Mouse (Mus musculus) ES-E14 (cell line): ENCODE measurements around the gene Ston2. TPM values are rescaled to one million over a fixed set of nuclear protein-coding genes. Genes with fewer than 3 reads are reported as not detected.

Experiments
- DNase-seq: peaks from one replicate; pipeline ENCODE4 v3.0.0-alpha.2; 2013; ENCODE audit warnings: low read depth, low spot score
- H3K27ac ChIP-seq: 2 replicates; pipeline ENCODE4 v1.5.1; 2012; ENCODE audit warnings: low read depth, mild to moderate bottlenecking, low read length, moderate library complexity, mixed read lengths; ENCODE audit not compliant: poor library complexity, insufficient read depth, severe bottlenecking
- H3K36me3 ChIP-seq: 2 replicates; pipeline ENCODE4 v1.6.1; 2012; ENCODE audit warnings: mild to moderate bottlenecking, low read length, moderate library complexity, mixed read lengths; ENCODE audit not compliant: control insufficient read depth, poor library complexity, insufficient read depth, severe bottlenecking
- H3K4me1 ChIP-seq, 2 experiments: fragments of 150-350 bp in 1 of 2; sonication (generic) in 1 of 2; 2 replicates each; pipeline ENCODE4 v1.6.1; 2012; ENCODE audit warnings: low read length in 2 of 2, mild to moderate bottlenecking in 1 of 2, mixed read lengths in 1 of 2; ENCODE audit not compliant: control insufficient read depth in 2 of 2, insufficient read depth in 2 of 2, poor library complexity in 1 of 2
- H3K4me3 ChIP-seq, 2 experiments: fragments of 150-350 bp in 1 of 2; sonication (generic) in 1 of 2; 2 replicates each; pipeline ENCODE4 v1.5.1; 2012; ENCODE audit warnings: low read length in 2 of 2, low read depth in 1 of 2, mild to moderate bottlenecking in 1 of 2, mixed read lengths in 1 of 2; ENCODE audit not compliant: insufficient read depth in 1 of 2, poor library complexity in 1 of 2, severe bottlenecking in 1 of 2
- H3K9ac ChIP-seq: 2 replicates; pipeline ENCODE4 v1.6.1; 2012; ENCODE audit warnings: low read depth, mild to moderate bottlenecking, low read length, mixed read lengths; ENCODE audit not compliant: poor library complexity, insufficient read depth, severe bottlenecking
- H3K9me3 ChIP-seq: fragments of 150-350 bp; sonication (generic); 2 replicates; pipeline ENCODE4 v1.6.1; 2012; ENCODE audit warnings: low read depth, mild to moderate bottlenecking, low read length; ENCODE audit not compliant: control insufficient read depth, insufficient read depth
- CHD2 ChIP-seq: IDR thresholded peaks from 2 replicates; pipeline ENCODE4 v1.6.1; 2014; ENCODE audit warnings: mild to moderate bottlenecking, low read depth, low read length, inconsistent platforms
- HCFC1 ChIP-seq: IDR thresholded peaks from 2 replicates; pipeline ENCODE4 v1.6.1; 2012; ENCODE audit warnings: low read length, inconsistent platforms, borderline replicate concordance; ENCODE audit not compliant: insufficient read depth
- MAFK ChIP-seq: IDR thresholded peaks from 2 replicates; pipeline ENCODE4 v1.6.1; 2014; ENCODE audit warnings: mild to moderate bottlenecking, low read depth, low read length, inconsistent platforms; ENCODE audit not compliant: insufficient read depth
- ZC3H11A ChIP-seq: IDR thresholded peaks from 2 replicates; pipeline ENCODE4 v1.6.1; 2012; ENCODE audit warnings: low read depth, mild to moderate bottlenecking, inconsistent platforms, low read length, borderline replicate concordance
- ZNF384 ChIP-seq: IDR thresholded peaks from 2 replicates; pipeline ENCODE4 v1.6.1; 2012; ENCODE audit warnings: low read depth, low read length, inconsistent platforms
- in situ Hi-C, 2 experiments: fragments of 600-800 bp; cut with MboI; formaldehyde crosslinking; loops; one replicate each; pipeline ENCODE4 v1.15.1; 2025; ENCODE audit warnings: low sequenced_read_pairs in 2 of 2, inconsistent platforms in 1 of 2; ENCODE audit not compliant: unreplicated experiment in 2 of 2
- total RNA-seq: library from RNA; depleted of rRNA; stranded (reverse); fragments of 300-350 nt; gene quantifications from 2 replicates; pipeline ENCODE4 v1.2.3, GENCODE M21; 2012

The Ston2 gene
- total RNA-seq, 1 experiment, result 11.7 TPM

GRCm38 (mm10) chr12:91625013-91625412 is 163.2 kb downstream of the Ston2 start:
- no peaks in the 10 kb centered on the region for H3K4me1 ChIP-seq
- H3K27ac ChIP-seq, result no peak overlapping the region
- TF ChIP-seq ZNF384, result no peak
- TF ChIP-seq HCFC1, result no peak
- no peak for TF ChIP-seq CHD2
- no peak for TF ChIP-seq MAFK
- peak; percentile 61; the same call in 1 of the 2 replicates for TF ChIP-seq ZC3H11A
- DNase-seq, result no peak
- in situ Hi-C loops, result loop anchor here in 1 of 2 experiments (25.0 kb wide), 1 partner anchor 162 kb away; the partner anchor contains the start of gene Ston2
- no peak overlapping the region for H3K4me3 ChIP-seq
- no peak overlapping the region for H3K9ac ChIP-seq
- no peaks in the 10 kb centered on the region for H3K36me3 ChIP-seq
- no peaks in the 10 kb centered on the region for H3K9me3 ChIP-seq

GRCm38 (mm10) chr12:91609425-91609824 is 178.8 kb downstream of the Ston2 start:
- Histone ChIP-seq H3K9me3 (no peaks in the 10 kb centered on the region), H3K36me3 (no peaks in the 10 kb centered on the region), H3K4me3 (no peak overlapping the region), H3K9ac (no peak overlapping the region), H3K4me1 (peaks cover 6 to 19% of the 10 kb centered on the region in 2 experiments), H3K27ac (no peak overlapping the region)
- in situ Hi-C loops, result no loop called here
- no peak for DNase-seq
- no peak for TF ChIP-seq HCFC1
- no peak for TF ChIP-seq CHD2
- TF ChIP-seq MAFK, result no peak
- TF ChIP-seq ZC3H11A, result no peak
- TF ChIP-seq ZNF384, result no peak

GRCm38 (mm10) chr12:91607678-91608077 is 180.5 kb downstream of the Ston2 start:
- TF ChIP-seq HCFC1, result no peak
- TF ChIP-seq ZNF384, result no peak
- TF ChIP-seq ZC3H11A, result no peak
- TF ChIP-seq MAFK, result no peak
- H3K4me3 ChIP-seq, result no peak overlapping the region
- peaks cover 3 to 19% of the 10 kb centered on the region in 2 experiments; a peak in 3 of 4 replicates for H3K4me1 ChIP-seq
- DNase-seq, result no peak
- no peaks in the 10 kb centered on the region for H3K36me3 ChIP-seq
- in situ Hi-C loops, result no loop called here
- H3K27ac ChIP-seq, result no peak overlapping the region
- H3K9me3 ChIP-seq, result no peaks in the 10 kb centered on the region
- no peak overlapping the region for H3K9ac ChIP-seq

GRCm38 (mm10) chr12:91606651-91607050 is 181.5 kb downstream of the Ston2 start:
- peaks cover 2 to 14% of the 10 kb centered on the region in 2 experiments; a peak in 3 of 4 replicates for H3K4me1 ChIP-seq
- no peaks in the 10 kb centered on the region for H3K36me3 ChIP-seq
- no peaks in the 10 kb centered on the region for H3K9me3 ChIP-seq
- H3K4me3 ChIP-seq, result no peak overlapping the region
- TF ChIP-seq ZNF384 (no peak), HCFC1 (no peak), ZC3H11A (no peak)
- H3K9ac ChIP-seq, result no peak overlapping the region; the same call in 1 of the 2 replicates
- in situ Hi-C loops, result no loop called here
- H3K27ac ChIP-seq, result no peak overlapping the region
- no peak for DNase-seq

- Histone ChIP-seq H3K27ac (no peak overlapping the region), H3K36me3 (no peaks in the 10 kb centered on the region), H3K4me1 (peaks cover 2 to 14% of the 10 kb centered on the region in 2 experiments; a peak in 3 of 4 replicates), H3K9ac (no peak overlapping the region), H3K4me3 (no peak overlapping the region), H3K9me3 (no peaks in the 10 kb centered on the region)
- in situ Hi-C loops, result no loop called here
- DNase-seq, result no peak
- TF ChIP-seq ZNF384 (no peak), CHD2 (no peak), MAFK (no peak), HCFC1 (no peak), ZC3H11A (no peak)
Observed at GRCm38 (mm10) chr12:91604600-91604999, 183.6 kb downstream of the Ston2 start.
